Mouse (Mus musculus): ENCODE measurements at regions not wholly inside any gene's neighbourhood (a gene's known extent, or its start where the extent isn't known, plus 50 kb on each side); places are given as distances from the start of the nearest gene placed in this dataset.

GRCm38 (mm10) chr4:55740062-55740461 is 207.8 kb upstream of the Klf4 start:
- CTCF ChIA-PET: no interaction called here

GRCm38 (mm10) chr4:55738714-55739113 is 206.4 kb upstream of the Klf4 start:
- CTCF ChIA-PET: no interaction called here

- CTCF ChIA-PET: no interaction called here
Observed at GRCm38 (mm10) chr4:55735453-55735852, 203.2 kb upstream of the Klf4 start.

DNA sequence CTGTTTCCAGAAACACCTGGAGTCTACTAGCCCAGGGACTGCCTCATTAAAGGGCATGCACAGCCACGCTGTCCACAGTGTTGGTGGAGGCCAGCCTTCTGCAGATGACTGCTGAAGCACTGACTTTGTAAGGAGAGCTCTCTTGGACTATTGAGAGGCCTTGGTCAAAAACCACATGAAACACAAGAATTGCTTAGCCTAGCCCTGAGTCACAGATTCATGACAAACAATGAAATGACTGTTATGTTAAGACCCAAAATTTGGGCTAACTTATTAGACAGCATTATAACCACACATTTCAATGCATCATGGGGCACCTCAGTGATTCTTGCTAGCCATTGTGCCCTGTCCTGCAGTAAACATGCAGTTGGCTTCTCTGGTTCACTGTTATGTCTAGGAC is 202.1 kb upstream of the Klf4 start:
- CTCF ChIA-PET: no interaction called here

- CTCF ChIA-PET: no interaction called here
Observed at GRCm38 (mm10) chr4:55733223-55733622, 201.0 kb upstream of the Klf4 start.

DNA sequence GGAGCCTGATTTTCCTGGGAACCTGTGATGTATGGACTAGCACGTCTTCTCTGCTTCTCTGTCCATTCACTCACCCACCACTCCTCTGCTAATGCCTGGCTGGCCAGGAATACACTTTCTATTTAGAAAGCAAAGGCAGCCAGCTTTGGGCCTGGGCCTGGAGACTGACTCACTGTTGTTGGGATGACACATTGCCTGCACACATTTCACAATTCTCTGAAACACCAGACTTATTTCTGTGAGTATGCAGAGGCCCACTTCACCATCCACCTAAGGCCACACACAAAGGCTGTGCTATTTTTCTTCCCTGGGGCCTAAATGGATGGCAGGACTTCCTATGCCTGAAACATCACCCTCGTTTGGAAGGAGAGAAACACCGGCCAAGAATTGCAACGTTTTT is 199.7 kb upstream of the Klf4 start:
- CTCF ChIA-PET: interaction anchor here (0.5 kb wide), 1 partner anchor 194 kb away, joined by 3 read pairs; no protein-coding TSS in a partner anchor

DNA sequence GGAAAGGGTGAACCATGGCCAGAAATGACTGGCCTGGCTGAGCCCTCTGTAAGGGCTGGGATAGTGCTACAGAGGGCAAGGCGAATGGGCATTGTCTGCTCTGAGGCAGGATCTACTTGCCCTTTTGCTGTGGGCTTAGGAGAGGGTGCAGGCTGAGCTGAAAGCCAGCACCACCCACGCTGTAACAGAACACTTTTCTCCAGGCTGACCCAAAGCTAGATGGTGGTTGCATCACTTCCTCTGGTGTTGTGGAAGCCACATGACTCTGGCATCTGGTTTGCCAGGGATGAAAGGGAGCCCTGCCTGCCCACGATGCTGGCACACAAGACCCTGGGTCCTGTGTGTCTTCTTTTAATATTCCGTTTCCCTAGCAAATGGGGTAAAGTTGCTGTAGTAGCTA is 198.0 kb upstream of the Klf4 start:
- CTCF ChIA-PET: no interaction called here

GRCm38 (mm10) chr4:55727178-55727577 is 194.9 kb upstream of the Klf4 start:
- CTCF ChIA-PET: no interaction called here

GRCm38 (mm10) chr4:55726081-55726480 is 193.8 kb upstream of the Klf4 start:
- CTCF ChIA-PET: no interaction called here

DNA sequence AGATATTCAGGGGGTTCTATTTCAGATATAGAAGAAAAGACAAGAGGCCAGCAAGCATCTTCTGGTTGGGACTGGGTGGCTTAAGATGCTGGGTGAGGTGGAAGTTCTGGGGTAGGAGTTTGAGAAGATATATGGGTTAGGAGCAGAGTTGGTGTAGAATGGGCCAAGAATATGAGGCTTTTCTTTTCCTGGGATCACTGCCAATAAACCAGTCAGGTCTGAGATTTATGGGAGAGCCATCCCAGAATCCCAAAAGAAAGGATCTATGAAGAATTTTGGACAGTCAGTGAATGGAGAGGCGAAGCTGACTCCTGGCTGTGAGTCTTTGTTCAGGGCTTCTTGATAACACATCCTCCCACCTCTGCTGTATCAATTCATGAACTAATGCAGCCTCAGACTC is 192.0 kb upstream of the Klf4 start:
- CTCF ChIA-PET: no interaction called here

DNA sequence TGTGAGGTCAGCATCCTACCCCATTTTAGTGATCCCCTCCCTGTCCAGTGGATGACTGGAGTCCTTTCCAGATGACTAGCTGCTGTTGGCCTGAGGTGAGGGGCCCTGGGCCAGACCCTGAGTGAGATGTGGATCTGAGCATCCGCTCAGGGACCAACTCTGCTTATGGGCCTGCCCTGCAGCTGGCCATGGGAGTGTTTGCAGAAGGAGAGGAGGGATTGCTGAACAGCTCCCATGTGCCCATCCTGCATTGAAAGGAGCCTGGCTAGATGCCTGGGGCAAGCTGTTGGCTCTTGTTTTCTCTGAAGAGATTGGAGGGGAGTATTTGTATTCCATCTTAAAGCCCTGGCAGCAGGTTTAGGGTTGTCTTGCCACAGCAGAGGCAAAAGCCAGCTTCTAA is 190.9 kb upstream of the Klf4 start:
- CTCF ChIA-PET: interaction anchor here (0.6 kb wide), 1 partner anchor 156 kb away, joined by 10 read pairs; no protein-coding TSS in a partner anchor

DNA sequence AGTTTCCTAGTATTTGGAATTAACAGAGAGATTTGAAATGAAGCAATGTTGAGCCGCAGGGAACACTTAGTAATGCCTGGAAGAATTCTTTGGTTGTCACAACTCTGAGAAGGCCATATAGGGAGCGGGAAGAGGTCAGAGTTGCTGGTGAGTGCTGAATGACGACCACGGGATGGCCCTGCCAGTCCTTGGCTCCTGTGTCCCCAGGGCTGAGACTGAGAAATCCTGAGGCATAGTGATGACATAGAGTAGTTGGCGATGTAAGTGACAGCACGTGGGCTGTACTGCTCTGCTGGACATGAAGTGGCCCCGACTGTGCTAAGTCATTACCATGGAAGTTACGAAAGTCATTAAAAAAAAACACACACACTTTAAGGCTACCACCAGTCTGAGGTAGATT is 190.1 kb upstream of the Klf4 start:
- CTCF ChIA-PET: interaction anchor here (0.6 kb wide), 1 partner anchor 157 kb away, joined by 10 read pairs; no protein-coding TSS in a partner anchor

GRCm38 (mm10) chr4:55721834-55722233 is 189.6 kb upstream of the Klf4 start:
- CTCF ChIA-PET: no interaction called here

- CTCF ChIA-PET: no interaction called here
Observed at GRCm38 (mm10) chr4:55718438-55718837, 186.2 kb upstream of the Klf4 start.

DNA sequence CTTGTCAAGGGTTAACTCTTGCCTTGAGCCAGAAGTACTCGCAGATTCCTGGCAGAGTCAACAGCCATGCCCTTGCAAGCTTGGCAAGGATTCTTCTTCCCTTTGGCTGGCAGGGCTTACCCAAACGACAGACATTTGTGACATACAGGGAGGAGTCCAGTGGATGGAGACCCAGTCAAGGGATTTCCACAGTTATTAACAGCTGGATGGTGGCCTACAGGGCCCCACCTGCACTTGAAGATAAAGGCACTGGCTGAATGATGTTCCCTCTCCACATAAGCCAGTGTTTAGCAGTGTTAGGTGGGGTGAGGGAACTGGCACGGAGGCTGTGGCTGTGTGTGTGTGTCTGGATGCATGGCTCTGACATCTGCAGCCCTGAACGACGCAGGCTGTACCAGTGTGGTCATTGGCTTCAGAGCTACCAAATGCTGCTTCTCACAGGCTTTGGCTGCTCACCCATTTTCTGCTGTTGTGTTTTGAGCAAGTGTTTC is 183.9 kb upstream of the Klf4 start:
- CTCF ChIA-PET: interaction anchor here (0.6 kb wide), 1 partner anchor 77 kb away, joined by 4 read pairs; no protein-coding TSS in a partner anchor

GRCm38 (mm10) chr4:55711500-55712341 is 179.5 kb upstream of the Klf4 start:
- CTCF ChIA-PET: no interaction called here

GRCm38 (mm10) chr4:55710476-55710875 is 178.2 kb upstream of the Klf4 start:
- CTCF ChIA-PET: no interaction called here

DNA sequence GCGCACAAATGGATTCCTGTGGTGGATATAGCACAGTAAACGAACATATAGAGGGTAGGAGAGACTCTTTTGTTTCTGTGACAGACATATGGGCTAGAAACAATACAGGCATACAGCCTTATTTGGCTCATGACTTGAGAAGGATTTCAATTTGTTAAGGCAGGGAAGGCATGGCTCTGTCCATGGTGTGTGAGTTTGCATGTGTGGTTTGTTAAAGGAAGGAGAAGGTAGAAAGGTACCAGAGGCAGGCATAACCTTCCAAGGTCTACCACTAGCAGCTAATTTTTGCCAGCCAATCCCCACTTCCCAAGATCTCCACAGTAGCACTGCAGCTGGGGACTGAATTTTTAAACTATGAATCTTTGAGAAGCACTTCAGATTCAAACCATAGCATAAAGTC is 176.5 kb upstream of the Klf4 start:
- CTCF ChIA-PET: no interaction called here

DNA sequence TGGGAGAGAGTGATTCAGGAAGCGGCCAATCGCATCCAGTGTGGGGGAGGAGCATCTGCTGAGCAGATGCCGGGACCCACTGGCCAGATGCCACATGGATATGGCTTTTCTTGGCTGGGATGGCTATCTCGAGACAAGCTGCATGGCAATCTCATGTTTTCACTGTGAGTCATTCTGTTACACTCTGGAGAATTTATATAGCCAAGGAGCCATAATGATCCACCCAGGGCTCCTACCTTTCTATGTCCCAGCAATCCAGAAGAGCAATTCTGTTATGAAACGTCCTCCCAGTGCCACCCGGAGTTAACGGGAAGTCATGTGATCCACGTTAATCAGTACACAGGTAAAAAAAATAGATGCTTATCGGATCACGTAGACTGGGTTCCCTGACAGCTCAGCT is 175.7 kb upstream of the Klf4 start:
- CTCF ChIA-PET: no interaction called here

DNA sequence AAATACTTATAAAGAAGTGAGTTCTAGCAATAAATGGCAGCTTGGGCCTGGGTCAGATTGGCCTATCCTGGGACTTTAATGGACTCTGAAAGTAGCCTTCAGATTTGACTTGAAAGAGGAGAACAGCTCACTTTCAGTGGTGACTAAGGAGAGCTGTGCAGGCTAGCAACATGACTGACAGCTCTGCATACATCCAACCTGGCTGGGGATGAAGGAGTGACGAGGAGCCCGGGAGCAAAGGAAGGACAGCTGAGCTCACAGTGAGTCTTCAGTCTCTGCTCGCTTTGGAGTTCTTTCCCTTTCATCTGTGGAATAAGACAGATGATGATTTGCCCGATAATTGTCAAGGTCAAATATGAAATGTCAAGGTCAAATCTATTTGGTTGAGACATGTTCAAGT is 172.7 kb upstream of the Klf4 start:
- CTCF ChIA-PET: no interaction called here

- CTCF ChIA-PET: no interaction called here
Observed at GRCm38 (mm10) chr4:55703346-55703916, 171.2 kb upstream of the Klf4 start.

GRCm38 (mm10) chr4:55701334-55701733 is 169.1 kb upstream of the Klf4 start:
- CTCF ChIA-PET: no interaction called here

DNA sequence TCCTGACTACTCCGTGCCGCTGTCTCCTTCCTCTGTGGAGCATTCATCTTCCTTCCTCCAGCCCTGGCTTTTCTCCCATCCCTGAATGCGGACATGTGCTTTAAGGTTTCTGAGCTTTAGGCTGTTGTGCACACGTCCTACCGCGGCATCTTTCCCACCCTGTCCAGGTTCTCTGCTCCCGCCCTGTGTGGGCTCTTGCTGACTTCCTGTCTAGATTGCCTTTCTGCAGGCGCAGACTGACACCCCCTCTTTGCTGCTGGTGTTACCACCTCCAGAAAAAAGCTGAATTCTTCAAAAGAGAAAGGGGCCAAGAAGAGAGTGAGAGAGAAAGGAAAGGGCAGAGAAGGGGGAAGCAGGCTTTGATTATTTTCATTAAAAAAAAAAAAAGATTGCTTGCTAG is 167.7 kb upstream of the Klf4 start:
- CTCF ChIA-PET: no interaction called here

All from spleen, embryonic (tissue).